ENCODE assay signal across 26 mouse cellular contexts in the genomic region with DNA sequence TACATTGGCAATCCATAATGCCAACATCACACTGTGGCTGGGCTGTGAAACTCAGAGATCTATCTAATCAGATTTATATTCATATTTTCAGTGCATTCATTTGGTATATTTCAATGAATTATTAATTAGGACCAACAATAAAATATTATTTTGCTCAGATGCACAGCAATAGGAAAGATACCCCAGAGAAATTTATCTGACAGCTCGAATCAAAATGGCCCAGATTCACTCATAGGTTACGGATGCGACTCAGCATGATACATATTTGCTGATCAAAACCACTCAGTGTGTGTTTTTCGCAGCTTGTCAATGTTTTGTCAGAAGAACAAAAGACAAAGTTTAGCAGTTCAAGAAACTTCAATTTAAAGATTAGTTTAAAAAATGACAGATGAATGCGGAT.
A peak's percentile ranks its signal among the peaks of the same experiment; 100 is the strongest.
DNase-seq lines count a peak whose midpoint lies in the region; ATAC-seq and TF ChIP-seq lines count a peak whose summit lies in the region.
"Had no signal": no experiment of that assay in that cellular context is flagged by ENCODE, and none has a peak within 500 bp of the region (broad histone marks: within the 10 kb centered on the region; RNA-seq: fewer than 3 reads in every experiment).

No protein-coding gene starts in this region.

- 87% methylated on average over 5 of the region's 5 CpGs for WGBS in embryonic facial prominence, embryonic 14.5 days
- 89% methylated on average over 5 of the region's 5 CpGs for WGBS in embryonic facial prominence, embryonic 10.5 days
- WGBS in midbrain, postnatal 0 days, result 65% methylated on average over 5 of the region's 5 CpGs
- 73% methylated on average over 5 of the region's 5 CpGs for WGBS in midbrain, embryonic 15.5 days
- 94% methylated on average over 5 of the region's 5 CpGs for WGBS in thymus, adult 2 months

- no peak for TF ChIP-seq CTCF in midbrain, postnatal 0 days (IDR thresholded peaks at IDR 0.05)
- TF ChIP-seq CTCF in thymus, adult 2 months (IDR thresholded peaks at IDR 0.05; ENCODE audit: borderline replicate concordance, control insufficient read depth, extremely low read depth, insufficient read depth, low read length, poor library complexity), result no peak

- H3K4me1 ChIP-seq in embryonic facial prominence, embryonic 14.5 days (ENCODE audit: control insufficient read depth, insufficient read depth, low read length), result no peaks in the 10 kb centered on the region
- peaks cover 12% of the 10 kb centered on the region for H3K4me1 ChIP-seq in embryonic facial prominence, embryonic 10.5 days
- no peaks in the 10 kb centered on the region for H3K4me1 ChIP-seq in midbrain, postnatal 0 days (ENCODE audit: insufficient read depth, low read length)
- H3K4me1 ChIP-seq in midbrain, embryonic 15.5 days, result no peaks in the 10 kb centered on the region
- H3K4me1 ChIP-seq in thymus, adult 2 months (replicated peaks; ENCODE audit: control insufficient read depth, insufficient read depth, low read length), result no peaks in the 10 kb centered on the region
- H3K4me1 ChIP-seq: embryonic facial prominence, embryonic 12.5 days; embryonic facial prominence, embryonic 15.5 days; forebrain, embryonic 12.5 days had no signal

- no peaks in the 10 kb centered on the region for H3K36me3 ChIP-seq in embryonic facial prominence, embryonic 14.5 days (ENCODE audit: control insufficient read depth, insufficient read depth, low read length)
- H3K36me3 ChIP-seq in embryonic facial prominence, embryonic 10.5 days (replicated peaks), result no peaks in the 10 kb centered on the region
- H3K36me3 ChIP-seq in midbrain, postnatal 0 days (ENCODE audit: insufficient read depth, low read length), result no peaks in the 10 kb centered on the region
- no peaks in the 10 kb centered on the region for H3K36me3 ChIP-seq in midbrain, embryonic 15.5 days (replicated peaks)
- H3K36me3 ChIP-seq in thymus, adult 2 months (ENCODE audit: control insufficient read depth, insufficient read depth, low read length), result no peaks in the 10 kb centered on the region
- H3K36me3 ChIP-seq: embryonic facial prominence, embryonic 12.5 days; embryonic facial prominence, embryonic 15.5 days; forebrain, embryonic 10.5 days; forebrain, embryonic 12.5 days; G1E had no signal

- H3K27ac ChIP-seq in embryonic facial prominence, embryonic 14.5 days (replicated peaks; ENCODE audit: low read depth, low read length), result no peak overlapping the region
- no peak overlapping the region for H3K27ac ChIP-seq in embryonic facial prominence, embryonic 10.5 days (replicated peaks)
- no peak overlapping the region for H3K27ac ChIP-seq in midbrain, postnatal 0 days (ENCODE audit: low read depth, low read length)
- no peak overlapping the region for H3K27ac ChIP-seq in midbrain, embryonic 15.5 days
- H3K27ac ChIP-seq in thymus, adult 2 months (ENCODE audit: control insufficient read depth, insufficient read depth, low read length), result no peak overlapping the region
- H3K27ac ChIP-seq: embryonic facial prominence, embryonic 12.5 days; embryonic facial prominence, embryonic 15.5 days; forebrain, embryonic 10.5 days; forebrain, embryonic 12.5 days had no signal

- ATAC-seq in embryonic facial prominence, embryonic 14.5 days (ENCODE audit: low read depth), result peak; percentile 50; the same call in 1 of the 2 replicates
- no peak for ATAC-seq in midbrain, postnatal 0 days (ENCODE audit: low FRiP score)
- no peak for ATAC-seq in midbrain, embryonic 15.5 days (replicated peaks)
- ATAC-seq: CD4-positive, CD25-positive, alpha-beta regulatory T cell, adult 4 months; forebrain, embryonic 14.5 days; forebrain, embryonic 16.5 days had no signal

- no peak overlapping the region for H3K4me2 ChIP-seq in embryonic facial prominence, embryonic 14.5 days (ENCODE audit: low read depth, low read length)
- no peak overlapping the region for H3K4me2 ChIP-seq in midbrain, postnatal 0 days (ENCODE audit: low read depth, low read length, poor library complexity, severe bottlenecking)
- no peak overlapping the region for H3K4me2 ChIP-seq in midbrain, embryonic 15.5 days
- H3K4me2 ChIP-seq: embryonic facial prominence, embryonic 12.5 days; embryonic facial prominence, embryonic 15.5 days; forebrain, embryonic 12.5 days had no signal

- H3K27me3 ChIP-seq in embryonic facial prominence, embryonic 14.5 days (replicated peaks; ENCODE audit: control insufficient read depth, insufficient read depth, low read length), result no peaks in the 10 kb centered on the region
- no peaks in the 10 kb centered on the region for H3K27me3 ChIP-seq in embryonic facial prominence, embryonic 10.5 days (replicated peaks; ENCODE audit: low read depth, poor library complexity, severe bottlenecking)
- H3K27me3 ChIP-seq in midbrain, postnatal 0 days (ENCODE audit: insufficient read depth, low read length), result no peaks in the 10 kb centered on the region
- no peaks in the 10 kb centered on the region for H3K27me3 ChIP-seq in midbrain, embryonic 15.5 days (replicated peaks)
- no peaks in the 10 kb centered on the region for H3K27me3 ChIP-seq in thymus, adult 2 months (ENCODE audit: control insufficient read depth, insufficient read depth, low read length)
- H3K27me3 ChIP-seq: CH12.LX; embryonic facial prominence, embryonic 12.5 days; embryonic facial prominence, embryonic 15.5 days; forebrain, embryonic 12.5 days had no signal

- DNase-seq in embryonic facial prominence, embryonic 14.5 days (ENCODE audit: low spot score), result peak; percentile 24
- no peak for DNase-seq in embryonic facial prominence, embryonic 10.5 days (ENCODE audit: low spot score)
- DNase-seq in midbrain, postnatal 0 days (ENCODE audit: low spot score), result peak; percentile 9
- DNase-seq in retina, postnatal 1 day, result peak; percentile 74
- no peak for DNase-seq in thymus, adult 2 months
- DNase-seq: adrenal gland, adult 2 months; adrenal gland, postnatal 10 days; adrenal gland, postnatal 25 days; B cell, adult 2 months; cerebellum, adult 11 months; cerebellum, adult 18-20 months; cerebellum, adult 8-10 months; cerebellum, adult 9-11 months; cerebellum, postnatal 14 days; cerebellum, postnatal 36 days had no signal

- H3K4me3 ChIP-seq in embryonic facial prominence, embryonic 14.5 days (ENCODE audit: low read depth, low read length), result no peak overlapping the region
- H3K4me3 ChIP-seq in embryonic facial prominence, embryonic 10.5 days, result no peak overlapping the region
- H3K4me3 ChIP-seq in midbrain, postnatal 0 days (ENCODE audit: low read depth, low read length), result no peak overlapping the region
- no peak overlapping the region for H3K4me3 ChIP-seq in midbrain, embryonic 15.5 days
- no peak overlapping the region for H3K4me3 ChIP-seq in thymus, adult 2 months (ENCODE audit: control insufficient read depth, insufficient read depth, low read length)
- H3K4me3 ChIP-seq: embryonic facial prominence, embryonic 12.5 days; embryonic facial prominence, embryonic 15.5 days; erythroblast, embryonic 14.5 days; forebrain, embryonic 10.5 days; forebrain, embryonic 12.5 days had no signal

- no peak overlapping the region for H3K9ac ChIP-seq in embryonic facial prominence, embryonic 14.5 days (ENCODE audit: low read depth, low read length)
- H3K9ac ChIP-seq in midbrain, postnatal 0 days (replicated peaks; ENCODE audit: low read length, poor library complexity, severe bottlenecking), result no peak overlapping the region
- no peak overlapping the region for H3K9ac ChIP-seq in midbrain, embryonic 15.5 days
- H3K9ac ChIP-seq: embryonic facial prominence, embryonic 12.5 days; embryonic facial prominence, embryonic 15.5 days; forebrain, embryonic 12.5 days had no signal

- no peak for TF ChIP-seq POLR2A in thymus, adult 2 months (IDR thresholded peaks at IDR 0.05; ENCODE audit: control insufficient read depth, extremely low read depth, insufficient read depth, low read length, poor library complexity)

- H3K9me3 ChIP-seq in embryonic facial prominence, embryonic 14.5 days (ENCODE audit: control insufficient read depth, low read length), result no peaks in the 10 kb centered on the region
- H3K9me3 ChIP-seq in embryonic facial prominence, embryonic 10.5 days, result no peaks in the 10 kb centered on the region
- no peaks in the 10 kb centered on the region for H3K9me3 ChIP-seq in midbrain, postnatal 0 days (ENCODE audit: low read length)
- H3K9me3 ChIP-seq in midbrain, embryonic 15.5 days, result no peaks in the 10 kb centered on the region
- H3K9me3 ChIP-seq: embryonic facial prominence, embryonic 12.5 days; embryonic facial prominence, embryonic 15.5 days; forebrain, embryonic 10.5 days; forebrain, embryonic 12.5 days; G1E had no signal

Comparison
In these comparisons a context has a peak if more than half of its experiments do, and no peak if none do; other contexts are left out.
1. DNase-seq: peak in embryonic facial prominence, embryonic 14.5 days (single experiment), midbrain, postnatal 0 days (single experiment) and retina, postnatal 1 day (single experiment); none in embryonic facial prominence, embryonic 10.5 days (single experiment) and thymus, adult 2 months (single experiment).